Mouse (Mus musculus) liver, embryonic 14.5 days (tissue): ENCODE data around the gene Sgsh. TPM values are rescaled to one million over a fixed set of nuclear protein-coding genes. Genes with fewer than 3 reads are reported as not detected.
"Not testable (repeated sequence)": the region's sequence is repeated elsewhere in the genome, so short reads cannot be mapped to it uniquely, and the experiment has no call there.

Experiments used
- ATAC-seq: fragments of 200-750 bp; cut with Nextera tagmentation; 2 replicates; pipeline ENCODE4 v1.8.0; 2017; ENCODE audit warnings: moderate number of reproducible peaks, mild to moderate bottlenecking, moderate library complexity; ENCODE audit not compliant: insufficient read depth
- DNase-seq, 3 experiments: peaks; one replicate each; pipeline ENCODE4 v3.0.0-alpha.2; 2012 to 2013; ENCODE audit warnings: low read depth in 3 of 3, low spot score in 3 of 3
- H3K27ac ChIP-seq: fragments of 300-500 bp; sonication (generic); 2 replicates; pipeline ENCODE4 v1.5.1; 2014; ENCODE audit warnings: moderate library complexity, mild to moderate bottlenecking, control low read depth, inconsistent platforms
- H3K27me3 ChIP-seq: fragments of 300-500 bp; sonication (generic); 2 replicates; pipeline ENCODE4 v1.6.1; 2014; ENCODE audit warnings: mild to moderate bottlenecking, low read length, moderate library complexity; ENCODE audit not compliant: control insufficient read depth, insufficient read depth
- H3K36me3 ChIP-seq: fragments of 300-500 bp; sonication (generic); replicated peaks from 2 replicates; pipeline ENCODE4 v1.6.1; 2014; ENCODE audit warnings: low read depth; ENCODE audit not compliant: control insufficient read depth, insufficient read depth
- H3K4me1 ChIP-seq, 2 experiments: fragments of 200-500 bp in 1 of 2; fragments of 300-500 bp in 1 of 2; sonication (generic) in 1 of 2; replicated peaks; 2 replicates each; pipeline ENCODE4 v1.6.1; 2012 to 2014; ENCODE audit warnings: antibody characterized with exemption in 1 of 2, inconsistent platforms in 1 of 2, low read length in 1 of 2; ENCODE audit not compliant: control insufficient read depth in 2 of 2, insufficient read depth in 2 of 2
- H3K4me2 ChIP-seq: fragments of 300-500 bp; sonication (generic); 2 replicates; pipeline ENCODE4 v1.6.1; 2014; ENCODE audit warnings: low read depth, mild to moderate bottlenecking, control low read depth, moderate library complexity
- H3K4me3 ChIP-seq, 2 experiments: fragments of 200-500 bp in 1 of 2; fragments of 300-500 bp in 1 of 2; sonication (generic) in 1 of 2; 2 replicates each; pipeline ENCODE4 v1.5.1; 2012 to 2014; ENCODE audit warnings: low read depth in 2 of 2, low read length in 2 of 2, mild to moderate bottlenecking in 2 of 2, control low read depth in 1 of 2, inconsistent platforms in 1 of 2, moderate library complexity in 1 of 2; ENCODE audit not compliant: insufficient read depth in 1 of 2
- H3K9ac ChIP-seq: fragments of 300-500 bp; sonication (generic); replicated peaks from 2 replicates; pipeline ENCODE4 v1.6.1; 2014; ENCODE audit warnings: mild to moderate bottlenecking, control low read depth, moderate library complexity
- H3K9me3 ChIP-seq: fragments of 300-500 bp; sonication (generic); 2 replicates; pipeline ENCODE4 v1.6.1; 2016; ENCODE audit warnings: low read length, mixed read lengths; ENCODE audit not compliant: control insufficient read depth
- CTCF ChIP-seq: IDR thresholded peaks from 2 replicates; pipeline ENCODE4 v1.5.1; 2016; ENCODE audit warnings: antibody characterized with exemption, low read depth, control low read depth
- EP300 ChIP-seq: IDR thresholded peaks from 2 replicates; pipeline ENCODE4 v1.6.1; 2016; ENCODE audit warnings: antibody characterized with exemption, low read depth
- WGBS: fragments of 180-500 bp; shearing (Covaris S2); extraction: QIAGEN DNeasy Blood & Tissue Kit; methylation state at CpG from one replicate; pipeline ENCODE4 v1.1.7; 2014; ENCODE audit not compliant: insufficient replicate concordance; 5-methylcytosine and 5-hydroxymethylcytosine counted together
- polyA plus RNA-seq, 2 experiments: library from polyadenylated mRNA; depleted of rRNA in 1 of 2; stranded (reverse) in 1 of 2; unstranded in 1 of 2; fragments of >200 nt; fragmentation: Nextera tagmentation in 1 of 2; extraction: Ambion mirVana in 1 of 2; gene quantifications; 2 replicates each; pipeline versions ENCODE4 v1.2.1 to v1.2.3; 2012 to 2014

The Sgsh gene
- polyA plus RNA-seq, 2 experiments: 1.3 to 2.2 TPM

DNA sequence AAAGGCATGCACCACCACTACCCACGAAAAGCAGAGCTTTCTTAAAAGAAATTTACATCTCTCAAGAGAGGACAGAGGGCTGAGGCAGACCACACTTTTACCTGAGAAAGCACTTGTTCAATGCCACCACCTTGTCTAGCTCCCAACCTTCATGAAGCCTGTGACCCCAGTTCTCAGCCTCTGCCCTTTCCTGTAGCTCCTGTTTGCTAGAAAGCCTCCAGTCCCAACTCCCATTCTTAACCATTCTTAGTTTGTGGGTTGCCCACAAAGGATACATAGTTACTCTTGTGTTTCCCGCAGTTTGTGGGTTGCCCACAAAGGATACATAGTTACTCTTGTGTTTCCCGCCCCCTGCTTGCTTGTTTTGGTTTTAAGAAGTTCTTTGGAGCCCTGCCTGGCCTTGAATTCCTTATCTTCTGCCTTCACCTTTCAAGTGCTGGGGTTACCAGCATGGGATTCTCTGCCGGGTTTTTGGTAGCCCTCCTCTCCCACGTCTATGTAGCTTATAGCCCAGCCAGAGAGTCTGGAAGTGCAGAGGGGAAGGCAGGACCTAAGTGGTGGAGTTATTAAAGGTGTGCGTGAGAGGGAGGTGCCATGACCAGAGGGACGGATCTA lies 36.2 kb upstream of the Sgsh start:
- Histone ChIP-seq H3K36me3 (no peaks in the 10 kb centered on the region), H3K4me2 (peak overlapping the region; percentile 87), H3K9me3 (no peaks in the 10 kb centered on the region), H3K27ac (peak overlapping the region; percentile 61), H3K9ac (no peak overlapping the region; the same call in 1 of the 2 replicates), H3K4me1 (peaks cover 19 to 28% of the 10 kb centered on the region in 2 experiments), H3K4me3 (peak overlapping the region; percentile 43 to 78), H3K27me3 (peaks cover 5% of the 10 kb centered on the region; the same call in 1 of the 2 replicates)
- TF ChIP-seq CTCF (no peak), EP300 (peak; percentile 32)
- DNase-seq (peak in 1 of 3 experiments; percentile 48), ATAC-seq (peak; percentile 62)
- 11% methylated on average over 7 of the region's 7 CpGs for WGBS

DNA sequence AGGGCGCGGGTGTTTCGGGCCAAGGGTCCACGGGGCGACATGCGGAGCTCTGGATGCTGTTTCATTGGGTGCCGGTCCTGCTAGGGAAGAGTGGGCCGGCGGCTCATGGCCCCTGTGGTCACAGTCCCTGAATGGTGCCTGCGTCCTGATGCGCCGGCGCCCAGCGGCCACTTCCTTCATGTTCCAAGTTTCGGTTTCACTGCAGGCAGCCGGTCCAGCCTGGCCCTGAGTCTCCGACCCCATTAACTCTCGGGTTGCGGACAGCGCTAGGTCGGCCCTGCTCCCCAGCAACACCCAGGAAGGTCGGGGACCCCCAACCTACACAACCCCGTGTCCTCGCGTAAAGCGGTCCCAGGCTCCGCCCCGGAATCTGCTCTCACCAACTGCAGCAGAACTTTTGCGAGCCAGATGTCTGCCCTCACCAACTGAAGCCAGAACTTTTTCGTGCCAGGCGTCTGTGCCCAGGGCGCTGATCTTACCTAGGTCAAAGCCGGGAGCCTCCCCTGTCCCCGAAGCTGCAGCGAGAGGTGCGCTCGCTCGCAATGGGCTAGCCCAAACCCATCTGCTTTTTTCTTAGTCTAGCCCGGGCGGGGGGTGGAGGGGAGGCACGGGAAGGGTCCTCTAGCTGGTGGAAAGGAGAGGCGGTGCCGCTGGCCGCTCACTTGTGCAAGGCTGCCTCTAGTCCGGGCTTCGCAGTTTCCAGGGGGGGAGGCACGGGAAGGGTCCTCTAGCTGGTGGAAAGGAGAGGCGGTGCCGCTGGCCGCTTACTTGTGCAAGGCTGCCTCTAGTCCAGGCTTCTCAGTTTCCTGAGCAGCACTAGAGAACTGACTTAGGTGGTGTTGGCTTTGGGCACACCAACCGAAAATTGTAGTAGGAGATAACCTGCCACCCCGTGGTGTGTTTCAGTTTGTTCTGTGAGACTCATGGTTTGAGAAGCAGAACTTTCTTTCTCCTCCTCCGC lies 35.2 kb upstream of the Sgsh start:
- peak overlapping the region; percentile 58 for H3K9ac ChIP-seq
- peaks cover 19 to 28% of the 10 kb centered on the region in 2 experiments for H3K4me1 ChIP-seq
- DNase-seq (no peak), ATAC-seq (peak; percentile 14; the same call in 1 of the 2 replicates)
- peak overlapping the region; percentile 87 for H3K4me2 ChIP-seq
- 1% methylated on average over 53 of the region's 53 CpGs for WGBS
- H3K27me3 ChIP-seq: peaks cover 5% of the 10 kb centered on the region; the same call in 1 of the 2 replicates
- H3K4me3 ChIP-seq: peak overlapping the region; percentile 55 to 78
- H3K9me3 ChIP-seq: no peaks in the 10 kb centered on the region
- no peaks in the 10 kb centered on the region for H3K36me3 ChIP-seq
- TF ChIP-seq EP300 (no peak), CTCF (no peak)
- H3K27ac ChIP-seq: peak overlapping the region; percentile 16

DNA sequence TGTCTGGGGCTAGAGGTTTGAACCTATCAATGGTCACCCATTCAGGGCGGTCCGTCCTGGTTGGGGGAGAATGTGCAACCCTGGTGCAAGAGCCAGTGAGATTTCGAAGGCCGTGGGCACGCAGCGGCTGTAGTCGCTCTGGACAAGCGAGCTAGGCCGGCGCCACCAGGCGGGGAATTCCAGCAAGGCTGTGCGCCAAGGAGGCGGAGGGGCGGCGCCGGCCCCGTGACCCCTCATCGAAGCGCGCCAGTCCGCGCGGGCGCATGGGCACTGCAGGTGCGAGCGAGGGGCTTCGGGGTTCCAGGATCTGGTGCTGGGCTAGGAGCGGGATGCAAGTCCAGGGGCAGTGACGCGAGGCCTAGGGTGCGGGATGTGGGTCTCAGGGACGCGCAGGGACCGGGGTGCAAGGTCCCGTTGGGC lies 34.5 kb upstream of the Sgsh start:
- TF ChIP-seq EP300 (no peak), CTCF (peak; percentile 49)
- ATAC-seq (peak; percentile 11; the same call in 1 of the 2 replicates), DNase-seq (peak in 1 of 3 experiments; percentile 24)

DNA sequence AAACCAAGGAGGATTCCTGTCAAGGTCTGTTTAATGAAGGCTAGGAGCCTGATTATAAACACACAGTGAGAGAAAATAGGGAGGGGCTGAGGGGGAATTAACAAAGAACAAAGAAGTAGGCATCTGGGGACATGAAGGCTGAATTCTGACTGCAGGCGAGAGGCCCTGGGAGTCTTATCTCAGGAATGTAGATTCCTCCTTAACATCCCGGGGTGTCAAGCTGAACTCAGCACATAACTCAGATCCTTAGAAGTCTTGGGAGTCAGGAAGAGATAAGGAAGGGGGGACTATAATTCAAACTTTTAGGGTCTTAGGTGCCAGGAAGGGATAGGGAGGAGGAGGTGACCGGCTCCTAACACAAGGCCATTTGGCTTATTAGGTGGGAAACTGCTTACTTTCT lies 31.9 kb upstream of the Sgsh start:
- not testable (repeated sequence) for DNase-seq, H3K27me3 ChIP-seq, H3K4me3 ChIP-seq, H3K4me2 ChIP-seq, H3K9ac ChIP-seq, H3K9me3 ChIP-seq, H3K36me3 ChIP-seq, ATAC-seq, H3K27ac ChIP-seq
- WGBS: 21% methylated on average over 3 of the region's 3 CpGs
- H3K4me1 ChIP-seq: peaks cover 13 to 19% of the 10 kb centered on the region in 2 experiments

More for the DNA sequence above, 34.5 kb upstream of the Sgsh start:
- Histone ChIP-seq H3K27ac (no peak overlapping the region), H3K4me1 (peaks cover 19 to 28% of the 10 kb centered on the region in 2 experiments), H3K27me3 (peaks cover 5% of the 10 kb centered on the region; the same call in 1 of the 2 replicates), H3K9me3 (no peaks in the 10 kb centered on the region), H3K36me3 (no peaks in the 10 kb centered on the region), H3K4me2 (peak overlapping the region; percentile 87), H3K9ac (peak overlapping the region; percentile 58), H3K4me3 (peak overlapping the region; percentile 55 to 78)
- under 1% methylated on average over 35 of the region's 35 CpGs for WGBS

DNA sequence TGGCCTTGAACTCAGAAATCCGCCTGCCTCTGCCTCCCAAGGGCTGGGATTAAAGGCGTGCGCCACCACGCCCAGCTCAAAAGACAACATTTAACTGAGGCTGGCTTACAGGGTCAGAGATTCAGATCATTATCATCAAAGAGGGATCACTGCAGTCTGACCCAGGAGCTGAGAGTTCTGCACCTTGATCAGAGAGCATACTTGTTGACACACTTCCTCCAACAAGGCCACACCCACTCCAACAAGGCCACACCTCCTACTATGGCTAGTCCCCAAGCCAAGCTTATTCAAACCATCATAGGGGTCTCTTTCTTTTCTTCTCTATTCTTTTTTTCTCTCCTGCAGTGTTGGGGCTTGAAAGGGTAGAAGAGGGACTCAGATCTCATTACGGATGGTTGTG lies 31.0 kb upstream of the Sgsh start:
- peaks cover 5% of the 10 kb centered on the region; the same call in 1 of the 2 replicates for H3K27me3 ChIP-seq
- no peak overlapping the region for H3K27ac ChIP-seq
- 80% methylated on average over 5 of the region's 5 CpGs for WGBS
- TF ChIP-seq CTCF: no peak
- TF ChIP-seq EP300: no peak
- H3K36me3 ChIP-seq: no peaks in the 10 kb centered on the region
- no peak overlapping the region for H3K4me3 ChIP-seq
- H3K4me2 ChIP-seq: no peak overlapping the region
- H3K4me1 ChIP-seq: peaks cover 3 to 9% of the 10 kb centered on the region in 2 experiments
- H3K9ac ChIP-seq: no peak overlapping the region
- DNase-seq: no peak
- H3K9me3 ChIP-seq: no peaks in the 10 kb centered on the region
- ATAC-seq: no peak
